Mouse (Mus musculus) neural tube, embryonic 12.5 days (tissue): Measurements from ENCODE around the gene Naxe. TPM values are rescaled to one million over a fixed set of nuclear protein-coding genes. Genes with fewer than 3 reads are reported as not detected.
A peak's percentile ranks its signal among the peaks of the same experiment; 100 is the strongest.

Source experiments
- ATAC-seq: fragments of 200-750 bp; cut with Nextera tagmentation; 2 replicates; pipeline ENCODE4 v1.8.0; 2017; ENCODE audit warnings: low read depth, mild to moderate bottlenecking, moderate TSS enrichment, moderate library complexity; ENCODE audit not compliant: low FRiP score
- H3K27ac ChIP-seq: fragments of 300-500 bp; sonication (generic); 2 replicates; pipeline ENCODE4 v1.5.1; 2016
- H3K27me3 ChIP-seq: fragments of 300-500 bp; sonication (generic); replicated peaks from 2 replicates; pipeline ENCODE4 v1.6.1; 2016; ENCODE audit warnings: mild to moderate bottlenecking
- H3K36me3 ChIP-seq: fragments of 300-500 bp; sonication (generic); 2 replicates; pipeline ENCODE4 v1.6.1; 2016; ENCODE audit warnings: mild to moderate bottlenecking
- H3K4me1 ChIP-seq: fragments of 300-500 bp; sonication (generic); 2 replicates; pipeline ENCODE4 v1.6.1; 2016
- H3K4me2 ChIP-seq: fragments of 300-500 bp; sonication (generic); replicated peaks from 2 replicates; pipeline ENCODE4 v1.6.1; 2016; ENCODE audit warnings: mild to moderate bottlenecking
- H3K4me3 ChIP-seq: fragments of 300-500 bp; sonication (generic); 2 replicates; pipeline ENCODE4 v1.5.1; 2016
- H3K9ac ChIP-seq: fragments of 300-500 bp; sonication (generic); 2 replicates; pipeline ENCODE4 v1.6.1; 2016; ENCODE audit warnings: mild to moderate bottlenecking
- H3K9me3 ChIP-seq: fragments of 300-500 bp; sonication (generic); 2 replicates; pipeline ENCODE4 v1.6.1; 2016; ENCODE audit warnings: mild to moderate bottlenecking
- WGBS: fragments of 180-500 bp; shearing (Covaris S2); methylation state at CpG from one replicate; pipeline ENCODE4 v1.1.7; 2016; 5-methylcytosine and 5-hydroxymethylcytosine counted together
- polyA plus RNA-seq: library from polyadenylated mRNA; unstranded; fragments of >200 nt; fragmentation: Nextera tagmentation; extraction: Ambion mirVana; gene quantifications from 2 replicates; pipeline ENCODE4 v1.2.1, GENCODE M21; 2016

The Naxe gene
- polyA plus RNA-seq, 1 experiment from 2014 or later = 129 TPM

GRCm38 (mm10) chr3:88042661-88043421 lies 15.5 kb downstream of the Naxe start, which contains the start of gene Gpatch4:
Gene Gpatch4 (plus strand): TSS chr3:88043108.
- peak within 1 kb of the TSS; percentile 69 for H3K4me3 ChIP-seq
- no peak within 1 kb of the TSS for H3K27ac ChIP-seq
- WGBS = 12% methylated on average over 36 of the region's 36 CpGs
- ATAC-seq = peak; percentile 83
- peak within 1 kb of the TSS; percentile 65 for H3K4me2 ChIP-seq
- H3K9me3 ChIP-seq = no peaks in the 10 kb centered on the region
- peaks cover 9% of the 10 kb centered on the region; the same call in 1 of the 2 replicates for H3K27me3 ChIP-seq
- H3K4me1 ChIP-seq = peaks cover 10% of the 10 kb centered on the region
- H3K9ac ChIP-seq = peak within 1 kb of the TSS; percentile 51
- H3K36me3 ChIP-seq = no peaks in the 10 kb centered on the region

DNA sequence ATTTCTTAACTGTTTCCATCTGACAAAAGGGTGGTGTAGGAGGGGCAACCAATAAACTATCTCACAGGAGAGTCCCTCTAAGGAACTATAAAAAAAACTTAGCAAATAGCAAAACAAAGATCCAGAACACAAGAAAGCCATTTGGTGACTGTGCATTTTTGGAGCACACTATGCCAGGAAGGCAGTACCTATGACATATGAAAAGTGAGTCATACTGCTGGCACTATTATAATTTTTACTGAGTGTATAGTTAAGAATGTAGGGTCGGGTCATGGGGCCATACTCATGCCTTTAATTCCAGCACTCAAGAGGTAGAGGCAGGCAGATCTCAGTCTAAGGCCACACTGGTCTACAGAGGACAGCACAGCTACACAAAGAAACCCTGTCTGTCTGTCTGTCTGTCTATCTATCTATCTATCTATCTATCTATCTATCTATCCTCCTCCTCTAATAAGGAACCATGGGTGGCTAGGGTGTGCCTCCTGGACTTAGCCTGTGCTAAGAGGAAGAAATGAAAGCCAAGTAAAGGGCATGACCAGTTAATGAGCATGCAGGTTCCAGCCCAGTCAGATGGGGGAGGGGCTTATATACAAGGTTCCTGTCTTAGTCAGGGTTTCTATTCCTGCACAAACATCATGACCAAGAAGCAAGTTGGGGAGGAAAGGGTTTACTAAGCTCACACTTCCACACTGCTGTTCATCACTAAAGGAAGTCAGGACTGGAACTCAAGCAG lies 22.6 kb downstream of the Naxe start:
- Histone ChIP-seq H3K36me3 (no peaks in the 10 kb centered on the region), H3K4me1 (no peaks in the 10 kb centered on the region), H3K9ac (no peak overlapping the region), H3K4me3 (no peak overlapping the region), H3K27ac (no peak overlapping the region), H3K4me2 (no peak overlapping the region), H3K9me3 (no peaks in the 10 kb centered on the region), H3K27me3 (peaks cover 13% of the 10 kb centered on the region; the same call in 1 of the 2 replicates)
- ATAC-seq = no peak
- WGBS = 66% methylated on average over 1 of the region's 1 CpGs

DNA sequence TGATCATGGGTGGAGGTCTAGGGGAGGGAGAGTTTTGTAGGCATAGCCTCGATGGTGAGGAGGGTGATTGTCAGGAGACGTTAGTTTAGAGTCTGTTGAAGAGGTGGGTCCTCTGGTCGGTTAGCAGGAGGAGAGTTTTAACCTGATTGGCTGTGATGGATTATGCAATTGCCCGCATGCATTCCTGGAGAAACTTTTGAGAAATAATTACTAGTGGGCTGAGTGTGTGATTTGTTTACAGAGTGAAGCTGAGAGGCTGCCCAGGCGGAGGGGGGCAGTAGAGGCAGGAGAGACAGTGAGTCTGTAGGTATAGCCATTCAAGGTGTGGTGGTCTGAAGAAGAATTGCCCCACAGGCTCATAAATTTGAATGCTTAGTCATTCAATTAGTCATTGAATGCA lies 24.8 kb downstream of the Naxe start:
- H3K27me3 ChIP-seq = peaks cover 16% of the 10 kb centered on the region
- no peaks in the 10 kb centered on the region for H3K4me1 ChIP-seq
- no peak overlapping the region for H3K4me3 ChIP-seq
- H3K9me3 ChIP-seq = no peaks in the 10 kb centered on the region
- no peaks in the 10 kb centered on the region for H3K36me3 ChIP-seq
- no peak for ATAC-seq
- 80% methylated on average over 5 of the region's 5 CpGs for WGBS
- no peak overlapping the region for H3K9ac ChIP-seq
- H3K4me2 ChIP-seq = no peak overlapping the region
- no peak overlapping the region for H3K27ac ChIP-seq

GRCm38 (mm10) chr3:88030608-88031395 lies 27.5 kb downstream of the Naxe start:
- 0 out of 2 replicates have a peak overlapping the region, but pooled peaks have one; percentile 3 for H3K4me2 ChIP-seq
- peaks cover 29% of the 10 kb centered on the region for H3K27me3 ChIP-seq
- H3K27ac ChIP-seq = no peak overlapping the region
- H3K4me1 ChIP-seq = no peaks in the 10 kb centered on the region
- H3K9ac ChIP-seq = no peak overlapping the region
- H3K9me3 ChIP-seq = no peaks in the 10 kb centered on the region; the same call in 1 of the 2 replicates
- ATAC-seq = no peak
- H3K4me3 ChIP-seq = no peak overlapping the region
- WGBS = 20% methylated on average over 19 of the region's 19 CpGs
- H3K36me3 ChIP-seq = no peaks in the 10 kb centered on the region

DNA sequence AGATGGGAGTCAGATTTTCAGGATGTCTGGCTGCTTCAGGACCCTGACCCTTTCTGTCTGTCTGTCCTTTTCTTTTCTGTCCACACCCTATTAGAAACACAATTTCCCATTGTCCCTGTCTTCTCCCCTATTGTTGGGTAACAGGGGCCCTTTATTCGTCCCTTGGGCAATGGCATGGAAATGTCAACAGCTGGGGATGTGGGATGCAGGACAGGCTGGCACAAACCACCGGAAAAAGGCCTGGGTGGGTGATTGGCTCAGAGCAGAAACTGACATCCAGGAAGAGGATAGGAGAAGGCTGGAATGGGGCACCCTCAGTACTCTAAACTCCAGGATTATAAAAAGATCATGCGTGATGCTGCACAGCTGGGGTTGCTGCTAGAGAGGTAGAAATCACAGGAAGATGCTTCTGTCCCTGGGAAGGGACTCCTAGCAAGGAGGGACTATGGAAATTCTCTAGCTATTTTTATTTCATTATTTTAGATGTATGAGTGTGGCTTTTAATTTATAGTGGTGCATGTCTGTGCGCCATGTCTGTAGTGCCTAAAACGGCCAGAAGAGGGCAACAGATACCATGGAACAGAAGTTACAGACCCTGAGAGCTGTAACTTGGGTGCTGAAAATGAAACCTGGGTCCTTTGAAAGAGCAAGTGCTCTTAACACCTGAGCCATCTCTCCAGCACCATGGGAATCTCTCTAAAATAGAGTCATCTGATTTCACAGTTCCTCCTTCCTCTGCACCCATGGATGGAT lies 30.7 kb downstream of the Naxe start, which contains the start of gene Hapln2:
TSS of gene Hapln2 (minus strand) at position 150 of the 753 bp plus-strand sequence.
- Histone ChIP-seq H3K9ac (no peak within 1 kb of the TSS), H3K4me2 (no peak within 1 kb of the TSS), H3K36me3 (no peaks in the 10 kb centered on the region), H3K27ac (no peak within 1 kb of the TSS), H3K27me3 (peaks cover 60% of the 10 kb centered on the region), H3K4me1 (peaks cover 13% of the 10 kb centered on the region), H3K4me3 (no peak within 1 kb of the TSS), H3K9me3 (no peaks in the 10 kb centered on the region; the same call in 1 of the 2 replicates)
- ATAC-seq = no peak
- 39% methylated on average over 5 of the region's 5 CpGs for WGBS

- H3K4me1 ChIP-seq = peaks cover 19% of the 10 kb centered on the region
- H3K27ac ChIP-seq = no peak overlapping the region
- no peaks in the 10 kb centered on the region for H3K36me3 ChIP-seq
- H3K9me3 ChIP-seq = no peaks in the 10 kb centered on the region; the same call in 1 of the 2 replicates
- H3K9ac ChIP-seq = no peak overlapping the region
- H3K4me2 ChIP-seq = no peak overlapping the region
- H3K27me3 ChIP-seq = peaks cover 68% of the 10 kb centered on the region
- ATAC-seq = no peak
- 64% methylated on average over 7 of the region's 7 CpGs for WGBS
- H3K4me3 ChIP-seq = no peak overlapping the region
These were observed 31.5 kb downstream of the Naxe start for GRCm38 (mm10) chr3:88026823-88027222.

DNA sequence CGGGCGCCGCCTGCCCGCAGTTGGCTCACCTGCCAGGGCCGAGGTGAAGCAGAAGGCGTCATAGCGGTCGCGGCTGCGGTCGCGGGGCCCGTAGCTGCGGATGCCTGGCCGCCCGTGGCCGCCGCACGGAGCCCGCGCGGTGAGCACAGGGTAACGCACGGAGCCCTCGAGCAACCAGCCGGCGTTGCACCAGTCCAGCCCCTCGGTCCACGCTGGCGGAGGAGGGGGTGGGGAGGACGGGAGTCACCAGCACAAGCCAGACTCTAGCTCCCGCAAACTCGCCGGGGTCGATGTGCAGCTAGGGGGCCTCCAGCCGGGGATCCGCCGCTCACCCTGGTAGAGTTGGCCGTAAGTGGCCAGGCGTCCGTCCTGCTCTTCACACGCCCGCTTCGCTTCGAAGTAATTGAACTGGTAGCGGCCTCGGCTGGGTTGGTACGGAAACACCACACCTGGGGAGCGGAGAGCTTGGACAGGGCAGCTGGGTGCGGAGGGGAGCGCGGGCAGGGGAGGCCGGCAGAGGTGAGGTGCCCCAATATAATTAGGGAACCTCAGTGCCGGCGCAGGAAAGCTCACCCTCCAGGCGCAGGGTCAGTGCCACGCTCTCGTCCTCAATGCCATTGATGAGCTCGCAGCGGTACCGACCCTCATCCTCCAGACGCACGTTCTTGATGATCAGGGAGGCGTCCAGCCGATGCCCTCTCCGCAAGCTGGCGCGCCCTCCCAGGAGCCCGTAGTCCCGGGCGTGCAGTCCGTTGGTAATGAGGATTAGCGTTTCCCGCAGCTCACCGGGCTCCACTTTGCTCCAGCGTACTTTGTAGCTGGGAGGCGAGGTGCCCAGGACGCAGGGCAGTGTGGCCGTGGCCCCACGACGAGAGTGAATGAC lies 34.9 kb downstream of the Naxe start:
- H3K27me3 ChIP-seq = peaks cover 73% of the 10 kb centered on the region
- H3K27ac ChIP-seq = no peak overlapping the region
- H3K36me3 ChIP-seq = no peaks in the 10 kb centered on the region
- ATAC-seq = peak; percentile 72
- peak overlapping the region; percentile 99 for H3K4me2 ChIP-seq
- under 1% methylated on average over 81 of the region's 81 CpGs for WGBS
- peaks cover 19% of the 10 kb centered on the region for H3K4me1 ChIP-seq
- H3K4me3 ChIP-seq = peak overlapping the region; percentile 52
- no peaks in the 10 kb centered on the region; the same call in 1 of the 2 replicates for H3K9me3 ChIP-seq
- H3K9ac ChIP-seq = peak overlapping the region; percentile 53; the same call in 1 of the 2 replicates

DNA sequence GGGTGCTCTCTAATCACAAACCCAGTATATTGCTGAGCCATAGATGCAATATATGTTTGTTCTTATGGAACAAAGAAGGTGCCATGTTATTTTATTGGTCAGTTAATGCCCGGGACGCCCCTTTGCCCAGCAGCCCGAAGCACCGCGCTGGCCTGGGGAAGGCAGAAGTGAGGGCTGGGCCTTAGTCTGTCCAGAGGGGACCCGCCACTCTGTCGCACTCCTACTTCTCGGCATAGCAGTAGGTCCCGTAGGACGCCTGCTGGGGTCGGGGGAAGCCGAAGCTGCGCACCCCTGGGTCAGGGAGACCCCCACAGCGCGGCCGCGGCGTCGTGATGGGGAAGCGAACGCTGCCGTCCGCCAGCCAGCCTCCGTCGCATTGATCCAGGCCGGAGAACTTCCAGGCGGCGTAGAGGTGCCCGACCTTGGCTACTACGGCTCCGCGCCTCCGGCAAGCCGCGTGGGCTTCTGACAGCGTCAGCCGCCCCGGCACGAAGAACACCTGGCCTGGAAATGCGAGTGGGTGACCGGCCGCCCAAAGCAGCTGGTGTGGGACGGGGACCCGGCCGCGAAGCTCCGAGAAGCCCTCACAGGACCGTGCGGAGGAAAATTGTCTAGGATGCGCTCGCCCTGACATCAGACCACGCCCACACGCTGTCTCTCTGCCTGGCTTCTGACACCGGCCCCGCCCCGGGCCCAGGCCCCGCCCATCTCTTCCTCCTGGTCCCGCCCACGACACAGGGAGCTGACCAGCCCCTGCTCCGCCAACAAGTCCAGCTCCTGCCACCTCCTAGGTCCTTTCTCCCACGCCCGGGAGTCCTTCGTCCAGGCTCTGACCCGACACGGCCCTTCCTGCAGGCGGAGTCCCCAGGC lies 35.7 kb downstream of the Naxe start:
- Histone ChIP-seq H3K9me3 (no peaks in the 10 kb centered on the region), H3K36me3 (no peaks in the 10 kb centered on the region), H3K4me2 (peak overlapping the region; percentile 99), H3K4me3 (peak overlapping the region; percentile 52), H3K4me1 (peaks cover 19% of the 10 kb centered on the region), H3K9ac (peak overlapping the region; percentile 53), H3K27me3 (peaks cover 75% of the 10 kb centered on the region), H3K27ac (no peak overlapping the region)
- 1% methylated on average over 66 of the region's 66 CpGs for WGBS
- peak; percentile 87 for ATAC-seq

GRCm38 (mm10) chr3:88010634-88011265 lies 47.5 kb downstream of the Naxe start:
- no peak for ATAC-seq
- H3K27ac ChIP-seq = no peak overlapping the region
- H3K9me3 ChIP-seq = 0 out of 2 replicates have a peak, but pooled peaks cover 6% of the 10 kb centered on the region
- no peak overlapping the region for H3K4me3 ChIP-seq
- no peaks in the 10 kb centered on the region for H3K4me1 ChIP-seq
- 8% methylated on average over 6 of the region's 6 CpGs for WGBS
- H3K36me3 ChIP-seq = no peaks in the 10 kb centered on the region
- H3K4me2 ChIP-seq = no peak overlapping the region
- no peak overlapping the region for H3K9ac ChIP-seq
- H3K27me3 ChIP-seq = no peaks in the 10 kb centered on the region
